Mouse (Mus musculus): ENCODE results near the gene Mtus2. TPM values are rescaled to one million over a fixed set of nuclear protein-coding genes. Genes with fewer than 3 reads are reported as not detected.
A peak's percentile ranks its signal among the peaks of the same experiment; 100 is the strongest.
"Not testable (repeated sequence)": the region's sequence is repeated elsewhere in the genome, so short reads cannot be mapped to it uniquely, and the experiment has no call there.

The Mtus2 gene
- polyA plus RNA-seq, 1 experiment from 2014 or later, result 15.0 TPM

GRCm38 (mm10) chr5:148283584-148283983 lies 326.5 kb downstream of the Mtus2 start:
- Histone ChIP-seq H3K4me1 (replicated peaks) (no peaks in the 10 kb centered on the region), H3K36me3 (no peaks in the 10 kb centered on the region), H3K9me3 (no peaks in the 10 kb centered on the region), H3K27ac (no peak overlapping the region), H3K27me3 (ENCODE audit: insufficient read depth, poor library complexity, severe bottlenecking) (no peaks in the 10 kb centered on the region), H3K4me3 (no peak overlapping the region)
- WGBS, result 93% methylated on average over 3 of the region's 3 CpGs
- DNase-seq (ENCODE audit: low spot score), result no peak

GRCm38 (mm10) chr5:148287529-148287928 lies 330.4 kb downstream of the Mtus2 start:
- Histone ChIP-seq H3K4me1 (replicated peaks) (no peaks in the 10 kb centered on the region), H3K27me3 (ENCODE audit: insufficient read depth, poor library complexity, severe bottlenecking) (no peaks in the 10 kb centered on the region), H3K27ac (no peak overlapping the region), H3K4me3 (no peak overlapping the region), H3K9me3 (no peaks in the 10 kb centered on the region), H3K36me3 (no peaks in the 10 kb centered on the region)
- 92% methylated on average over 5 of the region's 5 CpGs for WGBS
- no peak for DNase-seq (ENCODE audit: low spot score)

- DNase-seq (ENCODE audit: low spot score), result no peak
- no peaks in the 10 kb centered on the region for H3K27me3 ChIP-seq (ENCODE audit: insufficient read depth, poor library complexity, severe bottlenecking)
- no peak overlapping the region for H3K4me3 ChIP-seq
- H3K9me3 ChIP-seq, result 0 out of 2 replicates have a peak, but pooled peaks cover 3% of the 10 kb centered on the region
- no peaks in the 10 kb centered on the region for H3K4me1 ChIP-seq (replicated peaks)
- H3K36me3 ChIP-seq, result no peaks in the 10 kb centered on the region
- 74% methylated on average over 18 of the region's 18 CpGs for WGBS
- H3K27ac ChIP-seq, result no peak overlapping the region
Observed at GRCm38 (mm10) chr5:148288804-148289203, 331.7 kb downstream of the Mtus2 start.

GRCm38 (mm10) chr5:148289951-148290350 lies 332.8 kb downstream of the Mtus2 start:
- 0 out of 2 replicates have a peak, but pooled peaks cover 3% of the 10 kb centered on the region for H3K9me3 ChIP-seq
- no peak overlapping the region for H3K27ac ChIP-seq
- no peak overlapping the region for H3K4me3 ChIP-seq
- H3K4me1 ChIP-seq (replicated peaks), result no peaks in the 10 kb centered on the region
- no peak for DNase-seq (ENCODE audit: low spot score)
- no peaks in the 10 kb centered on the region for H3K36me3 ChIP-seq
- 83% methylated on average over 7 of the region's 7 CpGs for WGBS
- H3K27me3 ChIP-seq (ENCODE audit: insufficient read depth, poor library complexity, severe bottlenecking), result no peaks in the 10 kb centered on the region

GRCm38 (mm10) chr5:148292862-148293261 lies 335.7 kb downstream of the Mtus2 start:
- 82% methylated on average over 7 of the region's 7 CpGs for WGBS
- H3K9me3 ChIP-seq, result 0 out of 2 replicates have a peak, but pooled peaks cover 3% of the 10 kb centered on the region

GRCm38 (mm10) chr5:148293346-148293745 lies 336.2 kb downstream of the Mtus2 start:
- 0 out of 2 replicates have a peak, but pooled peaks cover 3% of the 10 kb centered on the region for H3K9me3 ChIP-seq
- H3K36me3 ChIP-seq, result no peaks in the 10 kb centered on the region
- peak; percentile 20 for DNase-seq (ENCODE audit: low spot score)
- no peaks in the 10 kb centered on the region for H3K4me1 ChIP-seq (replicated peaks)
- H3K4me3 ChIP-seq, result no peak overlapping the region
- 85% methylated on average over 7 of the region's 7 CpGs for WGBS
- H3K27ac ChIP-seq, result no peak overlapping the region
- H3K27me3 ChIP-seq (ENCODE audit: insufficient read depth, poor library complexity, severe bottlenecking), result no peaks in the 10 kb centered on the region

More at GRCm38 (mm10) chr5:148292862-148293261, 335.7 kb downstream of the Mtus2 start:
- no peaks in the 10 kb centered on the region for H3K4me1 ChIP-seq (replicated peaks)
- H3K27ac ChIP-seq, result no peak overlapping the region
- H3K27me3 ChIP-seq (ENCODE audit: insufficient read depth, poor library complexity, severe bottlenecking), result no peaks in the 10 kb centered on the region
- DNase-seq (ENCODE audit: low spot score), result no peak
- no peak overlapping the region for H3K4me3 ChIP-seq
- H3K36me3 ChIP-seq, result no peaks in the 10 kb centered on the region

GRCm38 (mm10) chr5:148302968-148303367 lies 345.8 kb downstream of the Mtus2 start:
- DNase-seq (ENCODE audit: low spot score), result no peak
- Histone ChIP-seq H3K4me3 (peak overlapping the region; percentile 12), H3K27me3 (ENCODE audit: insufficient read depth, poor library complexity, severe bottlenecking) (no peaks in the 10 kb centered on the region), H3K27ac (no peak overlapping the region), H3K4me1 (replicated peaks) (no peaks in the 10 kb centered on the region), H3K9me3 (no peaks in the 10 kb centered on the region), H3K36me3 (no peaks in the 10 kb centered on the region)
- 82% methylated on average over 11 of the region's 11 CpGs for WGBS

- H3K27me3 ChIP-seq (ENCODE audit: insufficient read depth, poor library complexity, severe bottlenecking), result no peaks in the 10 kb centered on the region
- no peaks in the 10 kb centered on the region for H3K36me3 ChIP-seq
- no peak overlapping the region for H3K27ac ChIP-seq
- 88% methylated on average over 2 of the region's 2 CpGs for WGBS
- H3K4me3 ChIP-seq, result no peak overlapping the region
- DNase-seq (ENCODE audit: low spot score), result no peak
- H3K9me3 ChIP-seq, result no peaks in the 10 kb centered on the region
- H3K4me1 ChIP-seq (replicated peaks), result no peaks in the 10 kb centered on the region
Observed at GRCm38 (mm10) chr5:148304112-148304511, 347.0 kb downstream of the Mtus2 start.

GRCm38 (mm10) chr5:148310790-148311189 lies 353.7 kb downstream of the Mtus2 start:
- no peak overlapping the region for H3K4me3 ChIP-seq
- WGBS, result 77% methylated on average over 10 of the region's 10 CpGs
- no peak overlapping the region for H3K27ac ChIP-seq
- no peaks in the 10 kb centered on the region for H3K27me3 ChIP-seq (ENCODE audit: insufficient read depth, poor library complexity, severe bottlenecking)
- H3K9me3 ChIP-seq, result no peaks in the 10 kb centered on the region
- H3K4me1 ChIP-seq (replicated peaks), result no peaks in the 10 kb centered on the region
- H3K36me3 ChIP-seq, result no peaks in the 10 kb centered on the region
- DNase-seq (ENCODE audit: low spot score), result no peak

GRCm38 (mm10) chr5:148312443-148312842 lies 355.3 kb downstream of the Mtus2 start:
- 62% methylated on average over 2 of the region's 2 CpGs for WGBS
- DNase-seq (ENCODE audit: low spot score), result no peak
- no peaks in the 10 kb centered on the region for H3K36me3 ChIP-seq
- H3K27me3 ChIP-seq (ENCODE audit: insufficient read depth, poor library complexity, severe bottlenecking), result no peaks in the 10 kb centered on the region
- H3K4me3 ChIP-seq, result no peak overlapping the region
- H3K9me3 ChIP-seq, result no peaks in the 10 kb centered on the region
- H3K4me1 ChIP-seq (replicated peaks), result no peaks in the 10 kb centered on the region
- H3K27ac ChIP-seq, result no peak overlapping the region

GRCm38 (mm10) chr5:148314931-148315330 lies 357.8 kb downstream of the Mtus2 start:
- Histone ChIP-seq H3K4me1 (replicated peaks) (no peaks in the 10 kb centered on the region), H3K9me3 (no peaks in the 10 kb centered on the region), H3K4me3 (no peak overlapping the region), H3K36me3 (no peaks in the 10 kb centered on the region), H3K27ac (no peak overlapping the region), H3K27me3 (ENCODE audit: insufficient read depth, poor library complexity, severe bottlenecking) (no peaks in the 10 kb centered on the region)
- no peak for DNase-seq (ENCODE audit: low spot score)
- 93% methylated on average over 5 of the region's 5 CpGs for WGBS

- Histone ChIP-seq H3K27ac (no peak overlapping the region), H3K9me3 (no peaks in the 10 kb centered on the region), H3K4me3 (no peak overlapping the region), H3K27me3 (ENCODE audit: insufficient read depth, poor library complexity, severe bottlenecking) (no peaks in the 10 kb centered on the region), H3K4me1 (replicated peaks) (no peaks in the 10 kb centered on the region), H3K36me3 (no peaks in the 10 kb centered on the region)
- peak; percentile 54 for DNase-seq (ENCODE audit: low spot score)
- WGBS, result 48% methylated on average over 4 of the region's 4 CpGs
Observed at GRCm38 (mm10) chr5:148325317-148325885, 368.3 kb downstream of the Mtus2 start.

GRCm38 (mm10) chr5:148326295-148326694 lies 369.2 kb downstream of the Mtus2 start:
- not testable (repeated sequence) for H3K36me3 ChIP-seq; H3K4me3 ChIP-seq; DNase-seq (ENCODE audit: low spot score); H3K27ac ChIP-seq; H3K27me3 ChIP-seq (ENCODE audit: insufficient read depth, poor library complexity, severe bottlenecking); H3K4me1 ChIP-seq (replicated peaks); H3K9me3 ChIP-seq
- WGBS, result 91% methylated on average over 9 of the region's 9 CpGs

- Histone ChIP-seq H3K27ac (no peak overlapping the region), H3K9me3 (no peaks in the 10 kb centered on the region), H3K27me3 (ENCODE audit: insufficient read depth, poor library complexity, severe bottlenecking) (no peaks in the 10 kb centered on the region), H3K36me3 (peaks cover 27% of the 10 kb centered on the region), H3K4me1 (replicated peaks) (no peaks in the 10 kb centered on the region), H3K4me3 (no peak overlapping the region)
- no peak for DNase-seq (ENCODE audit: low spot score)
- 92% methylated on average over 3 of the region's 3 CpGs for WGBS
Observed at GRCm38 (mm10) chr5:148328982-148329381, 371.9 kb downstream of the Mtus2 start.
